Mouse (Mus musculus) heart, adult 2 months (tissue): Measurements from ENCODE around the gene Otc. TPM values are rescaled to one million over a fixed set of nuclear protein-coding genes. Genes with fewer than 3 reads are reported as not detected.

Source experiments
- DNase-seq, 2 experiments: peaks; one replicate each; pipeline ENCODE4 v3.0.0; 2021
- H3K27ac ChIP-seq: fragments of 200-600 bp; 2 replicates; pipeline ENCODE4 v1.8.1; 2022
- H3K27me3 ChIP-seq: fragments of 200-500 bp; 2 replicates; pipeline ENCODE4 v1.6.1; 2012; ENCODE audit warnings: mild to moderate bottlenecking, low read length, inconsistent platforms, mixed read lengths; ENCODE audit not compliant: control insufficient read depth, insufficient read depth
- H3K36me3 ChIP-seq: fragments of 200-500 bp; 2 replicates; pipeline ENCODE4 v1.6.1; 2012; ENCODE audit warnings: low read length, inconsistent platforms; ENCODE audit not compliant: control insufficient read depth, insufficient read depth
- H3K4me1 ChIP-seq: fragments of 200-500 bp; 2 replicates; pipeline ENCODE4 v1.6.1; 2011; ENCODE audit warnings: low read length; ENCODE audit not compliant: control insufficient read depth, insufficient read depth
- H3K4me3 ChIP-seq: fragments of 200-600 bp; 2 replicates; pipeline ENCODE4 v1.8.1; 2022
- H3K79me2 ChIP-seq: fragments of 200-500 bp; replicated peaks from 2 replicates; pipeline ENCODE4 v1.6.1; 2012; ENCODE audit warnings: mild to moderate bottlenecking, inconsistent platforms, low read length, moderate library complexity, mixed read lengths; ENCODE audit not compliant: control insufficient read depth, insufficient read depth
- H3K9ac ChIP-seq: fragments of 200-500 bp; 2 replicates; pipeline ENCODE4 v1.6.1; 2012; ENCODE audit warnings: low read depth, mild to moderate bottlenecking, control low read depth, inconsistent platforms, low read length, mixed read lengths
- CTCF ChIP-seq: fragments of 200-600 bp; IDR thresholded peaks from 2 replicates; pipeline ENCODE4 v1.8.1; 2022; ENCODE audit warnings: antibody characterized with exemption, mild to moderate bottlenecking, moderate library complexity
- EP300 ChIP-seq: fragments of 200-500 bp; IDR thresholded peaks from 2 replicates; pipeline ENCODE4 v1.6.1; 2011; ENCODE audit warnings: low read depth, low read length, control low read depth; ENCODE audit not compliant: insufficient read depth
- POLR2A ChIP-seq: fragments of 200-500 bp; IDR thresholded peaks from 2 replicates; pipeline ENCODE4 v1.6.1; 2011; ENCODE audit warnings: mild to moderate bottlenecking, low read depth, low read length, control low read depth; ENCODE audit not compliant: insufficient read depth
- WGBS: fragments of 180-500 bp; shearing (Covaris S2); methylation state at CpG from one replicate; pipeline ENCODE4 v1.1.7; 2018; 5-methylcytosine and 5-hydroxymethylcytosine counted together
- intact Hi-C: fragments of 180-260 bp; cut with DNase I; formaldehyde crosslinking; loops from one replicate; pipeline ENCODE4 v1.15.1; 2025
- polyA plus RNA-seq: library from polyadenylated mRNA; depleted of rRNA; stranded (reverse); fragments of >200 nt; gene quantifications from 2 replicates; pipeline ENCODE4 v1.2.3, GENCODE M21; 2012; rRNA removed
- total RNA-seq, 2 experiments: library from RNA; stranded (reverse); gene quantifications; 2 replicates each; pipeline ENCODE4 v1.2.3; 2021

Otc gene
- total and polyA plus RNA-seq, 3 experiments: 0.04 TPM; not detected in 2

DNA sequence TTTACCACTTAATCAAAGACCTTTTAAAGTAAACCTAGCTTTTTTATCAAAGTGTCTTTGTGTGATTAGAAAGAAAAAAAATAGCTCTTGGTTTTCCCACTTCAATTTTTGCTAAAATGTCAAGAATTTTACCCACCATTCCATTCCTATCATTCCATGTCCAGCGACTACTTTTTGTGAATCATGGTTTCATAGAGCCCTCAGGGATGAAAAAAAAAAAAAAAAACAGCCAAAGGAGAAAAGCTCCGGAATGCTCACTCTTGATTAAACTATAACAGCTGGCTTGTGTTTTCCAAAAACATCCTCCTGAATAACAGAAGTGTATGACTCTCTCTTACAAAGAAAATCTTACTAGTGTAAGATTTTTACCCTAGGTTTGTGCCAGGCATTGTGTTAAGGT lies 84.7 kb downstream of the Otc start:
- Histone ChIP-seq H3K27me3 (no peaks in the 10 kb centered on the region), H3K79me2 (no peaks in the 10 kb centered on the region), H3K27ac (no peak overlapping the region), H3K36me3 (no peaks in the 10 kb centered on the region), H3K9ac (no peak overlapping the region), H3K4me3 (no peak overlapping the region), H3K4me1 (no peaks in the 10 kb centered on the region; the same call in 1 of the 2 replicates)
- no peak for TF ChIP-seq POLR2A
- TF ChIP-seq EP300: no peak
- no peak for TF ChIP-seq CTCF
- intact Hi-C loops: no loop called here
- no peak for DNase-seq
- 34% methylated on average over 2 of the region's 2 CpGs for WGBS

- H3K36me3 ChIP-seq: no peaks in the 10 kb centered on the region
- 35% methylated on average over 4 of the region's 4 CpGs for WGBS
- no peaks in the 10 kb centered on the region for H3K4me1 ChIP-seq
- no peaks in the 10 kb centered on the region for H3K79me2 ChIP-seq
- no peaks in the 10 kb centered on the region for H3K27me3 ChIP-seq
- TF ChIP-seq CTCF (no peak), POLR2A (no peak), EP300 (no peak)
- intact Hi-C loops: no loop called here
- H3K27ac ChIP-seq: no peak overlapping the region
- H3K4me3 ChIP-seq: no peak overlapping the region
- no peak overlapping the region for H3K9ac ChIP-seq
- DNase-seq: no peak
Measured at GRCm38 (mm10) chrX:10355867-10356266, 103.8 kb downstream of the Otc start.

Other genes starting within 250 kb of the Otc start
- 1 to 10 TPM; 2.7 to 4.2 TPM for gene Srpx, start 134.6 kb upstream of the Otc start, total RNA-seq
- gene Srpx, start 134.6 kb upstream of the Otc start, polyA plus RNA-seq: 5.2 and 7.2 TPM in 2 replicates
- 1 to 10 TPM; 3.0 to 4.3 TPM for gene Rpgr, start 35.4 kb upstream of the Otc start, total RNA-seq
- 1.1 and 2.3 TPM in 2 replicates for gene Rpgr, start 35.4 kb upstream of the Otc start, polyA plus RNA-seq
- 100 to 1,000 TPM; 120 to 128 TPM for gene Tspan7, start 232.9 kb downstream of the Otc start, total RNA-seq
- 150 and 197 TPM in 2 replicates for gene Tspan7, start 232.9 kb downstream of the Otc start, polyA plus RNA-seq